8 mouse cellular contexts compared by ENCODE assay signal in genomic region chr5:148965691-148966333, GRCm38 (mm10). TPM values are rescaled to one million over a fixed set of nuclear protein-coding genes. Genes with fewer than 3 reads are reported as not detected.
A peak's percentile ranks its signal among the peaks of the same experiment; 100 is the strongest.
DNase-seq lines count a peak whose midpoint lies in the region; ATAC-seq and TF ChIP-seq lines count a peak whose summit lies in the region.

No protein-coding gene starts in this region.

- H3K27ac ChIP-seq in embryonic facial prominence, embryonic 12.5 days: peak overlapping the region; percentile 78
- peak overlapping the region; percentile 68 for H3K27ac ChIP-seq in kidney, embryonic 16.5 days (ENCODE audit: low read length)
- peak overlapping the region; percentile 81 for H3K27ac ChIP-seq in limb, embryonic 14.5 days (replicated peaks; ENCODE audit: low read depth, low read length)
- peak overlapping the region; percentile 41 for H3K27ac ChIP-seq in midbrain, embryonic 13.5 days

- no peaks in the 10 kb centered on the region for H3K27me3 ChIP-seq in embryonic facial prominence, embryonic 12.5 days
- H3K27me3 ChIP-seq in kidney, embryonic 16.5 days (ENCODE audit: insufficient read depth, low read length): no peaks in the 10 kb centered on the region
- H3K27me3 ChIP-seq in limb, embryonic 14.5 days (ENCODE audit: control insufficient read depth, insufficient read depth, low read length): no peaks in the 10 kb centered on the region
- H3K27me3 ChIP-seq in midbrain, embryonic 13.5 days: no peaks in the 10 kb centered on the region

- TF ChIP-seq POLR2A in limb, embryonic 14.5 days (IDR thresholded peaks at IDR 0.05; ENCODE audit: borderline replicate concordance, extremely low read depth, insufficient read depth, insufficient read length): no peak

- H3K9me3 ChIP-seq in embryonic facial prominence, embryonic 12.5 days: no peaks in the 10 kb centered on the region
- no peaks in the 10 kb centered on the region for H3K9me3 ChIP-seq in kidney, embryonic 16.5 days (ENCODE audit: low read length)
- no peaks in the 10 kb centered on the region for H3K9me3 ChIP-seq in limb, embryonic 14.5 days (ENCODE audit: control insufficient read depth, low read length)
- no peaks in the 10 kb centered on the region for H3K9me3 ChIP-seq in midbrain, embryonic 13.5 days

- no peak overlapping the region for H3K9ac ChIP-seq in embryonic facial prominence, embryonic 12.5 days
- H3K9ac ChIP-seq in kidney, embryonic 16.5 days (replicated peaks; ENCODE audit: low read length): 0 out of 2 replicates have a peak overlapping the region, but pooled peaks have one; percentile 3
- no peak overlapping the region for H3K9ac ChIP-seq in limb, embryonic 14.5 days (ENCODE audit: low read depth, low read length, severe bottlenecking)
- H3K9ac ChIP-seq in midbrain, embryonic 13.5 days (replicated peaks): no peak overlapping the region

- H3K4me3 ChIP-seq in embryonic facial prominence, embryonic 12.5 days: no peak overlapping the region
- no peak overlapping the region for H3K4me3 ChIP-seq in kidney, embryonic 16.5 days (ENCODE audit: low read length)
- no peak overlapping the region for H3K4me3 ChIP-seq in limb, embryonic 14.5 days (replicated peaks; ENCODE audit: low read length)
- H3K4me3 ChIP-seq in midbrain, embryonic 13.5 days (replicated peaks): no peak overlapping the region

- 15% methylated on average over 13 of the region's 13 CpGs for WGBS in embryonic facial prominence, embryonic 12.5 days
- 31% methylated on average over 13 of the region's 13 CpGs for whole genome bisulfite sequencing in kidney, embryonic 16.5 days
- WGBS in limb, embryonic 14.5 days: 9% methylated on average over 13 of the region's 13 CpGs
- 23% methylated on average over 13 of the region's 13 CpGs for WGBS in midbrain, embryonic 13.5 days

- H3K4me2 ChIP-seq in embryonic facial prominence, embryonic 12.5 days (replicated peaks): no peak overlapping the region
- H3K4me2 ChIP-seq in kidney, embryonic 16.5 days (replicated peaks; ENCODE audit: low read depth, low read length): no peak overlapping the region
- H3K4me2 ChIP-seq in limb, embryonic 14.5 days (replicated peaks; ENCODE audit: low read depth, low read length, severe bottlenecking): no peak overlapping the region; the same call in 1 of the 2 replicates
- H3K4me2 ChIP-seq in midbrain, embryonic 13.5 days (replicated peaks): no peak overlapping the region

- no peak for ATAC-seq in embryonic facial prominence, embryonic 12.5 days (ENCODE audit: insufficient number of reproducible peaks, insufficient read depth, low FRiP score, low TSS enrichment)
- no peak for ATAC-seq in kidney, embryonic 16.5 days (ENCODE audit: low FRiP score, low TSS enrichment)
- peak; percentile 65 for ATAC-seq in limb, embryonic 14.5 days (ENCODE audit: low FRiP score, low read depth)
- ATAC-seq in midbrain, embryonic 13.5 days: peak; percentile 73
- ATAC-seq in inflammation-experienced regulatory T-cells, adult 6 months: no peak

- no peaks in the 10 kb centered on the region for H3K36me3 ChIP-seq in embryonic facial prominence, embryonic 12.5 days
- H3K36me3 ChIP-seq in kidney, embryonic 16.5 days (ENCODE audit: insufficient read depth, low read length): no peaks in the 10 kb centered on the region
- no peaks in the 10 kb centered on the region for H3K36me3 ChIP-seq in limb, embryonic 14.5 days (ENCODE audit: control insufficient read depth, insufficient read depth, low read length)
- H3K36me3 ChIP-seq in midbrain, embryonic 13.5 days: no peaks in the 10 kb centered on the region

- DNase-seq in thymus, postnatal 25 days: peak; percentile 50
- no peak for DNase-seq in thymus, adult 18-20 months
- DNase-seq in heart, adult 18-20 months: peak; percentile 76 to 83
- DNase-seq in limb, embryonic 14.5 days (ENCODE audit: low spot score): peak; percentile 69

- peaks cover 28% of the 10 kb centered on the region for H3K4me1 ChIP-seq in embryonic facial prominence, embryonic 12.5 days
- H3K4me1 ChIP-seq in kidney, embryonic 16.5 days (ENCODE audit: insufficient read depth, low read length): peaks cover 33% of the 10 kb centered on the region
- peaks cover 37% of the 10 kb centered on the region for H3K4me1 ChIP-seq in limb, embryonic 14.5 days (ENCODE audit: control insufficient read depth, insufficient read depth, low read length)
- H3K4me1 ChIP-seq in midbrain, embryonic 13.5 days (replicated peaks): peaks cover 21% of the 10 kb centered on the region

RNA-seq across cellular contexts. Expression of gene Gm42791, which starts 29.1 kb away (rescaled TPM):
- polyA plus RNA-seq in embryonic facial prominence, embryonic 12.5 days (2016; fragmentation: Nextera tagmentation; extraction: Ambion mirVana): 3.4 and 4.0 TPM in 2 replicates
- total RNA-seq in heart, adult 18-20 months (2021): 1 to 10 TPM; 2.7 to 5.3 TPM
- polyA plus RNA-seq in kidney, embryonic 16.5 days (2015; fragmentation: Nextera tagmentation; extraction: Ambion mirVana): 0.42 TPM in 1 of 2 replicates, not detected in the other
- not detected in 2 replicates for polyA plus RNA-seq in limb, embryonic 14.5 days (2012; rRNA removed)
- not detected in 2 replicates for polyA plus RNA-seq in limb, embryonic 14.5 days (2014; fragmentation: Nextera tagmentation; extraction: Ambion mirVana)
- polyA plus RNA-seq in midbrain, embryonic 13.5 days (2015; fragmentation: Nextera tagmentation; extraction: Ambion mirVana): 2.0 and 3.6 TPM in 2 replicates
- polyA plus RNA-seq in inflammation-experienced regulatory T-cells, adult 6 months (2017; shearing (Covaris generic)): not detected

RNA-seq across cellular contexts. Expression of gene Katnal1, which starts 36.7 kb away (rescaled TPM):
- polyA plus RNA-seq in embryonic facial prominence, embryonic 12.5 days (2016; fragmentation: Nextera tagmentation; extraction: Ambion mirVana): 25.4 and 25.7 TPM in 2 replicates
- 10 to 100 TPM; 10.7 to 10.8 TPM for total RNA-seq in heart, adult 18-20 months (2021)
- polyA plus RNA-seq in kidney, embryonic 16.5 days (2015; fragmentation: Nextera tagmentation; extraction: Ambion mirVana): 10.0 and 12.9 TPM in 2 replicates
- 13.3 and 14.1 TPM in 2 replicates for polyA plus RNA-seq in limb, embryonic 14.5 days (2012; rRNA removed)
- 12.9 and 15.0 TPM in 2 replicates for polyA plus RNA-seq in limb, embryonic 14.5 days (2014; fragmentation: Nextera tagmentation; extraction: Ambion mirVana)
- polyA plus RNA-seq in midbrain, embryonic 13.5 days (2015; fragmentation: Nextera tagmentation; extraction: Ambion mirVana): 39.3 and 39.5 TPM in 2 replicates
- polyA plus RNA-seq in inflammation-experienced regulatory T-cells, adult 6 months (2017; shearing (Covaris generic)): 1 to 10 TPM; 2.1 to 3.7 (median 3.7) TPM

Comparison
In these comparisons a context has a peak if more than half of its experiments do, and no peak if none do; other contexts are left out.
1. DNase-seq: peak in thymus, postnatal 25 days (single experiment), heart, adult 18-20 months (2 of 2) and limb, embryonic 14.5 days (single experiment); none in thymus, adult 18-20 months (0 of 2).
2. ATAC-seq: peak in limb, embryonic 14.5 days (single experiment) and midbrain, embryonic 13.5 days (single experiment); none in embryonic facial prominence, embryonic 12.5 days (single experiment), kidney, embryonic 16.5 days (single experiment) and inflammation-experienced regulatory T-cells, adult 6 months (single experiment).
3. Peak in every context shown above with its lines, with median percentiles within 50 percentile points of each other: H3K27ac ChIP-seq.